Mouse (Mus musculus): Measurements from ENCODE around the gene Mcrip1. TPM values are rescaled to one million over a fixed set of nuclear protein-coding genes. Genes with fewer than 3 reads are reported as not detected.

Gene Mcrip1
- polyA plus RNA-seq, 1 experiment: 30.3 TPM

DNA sequence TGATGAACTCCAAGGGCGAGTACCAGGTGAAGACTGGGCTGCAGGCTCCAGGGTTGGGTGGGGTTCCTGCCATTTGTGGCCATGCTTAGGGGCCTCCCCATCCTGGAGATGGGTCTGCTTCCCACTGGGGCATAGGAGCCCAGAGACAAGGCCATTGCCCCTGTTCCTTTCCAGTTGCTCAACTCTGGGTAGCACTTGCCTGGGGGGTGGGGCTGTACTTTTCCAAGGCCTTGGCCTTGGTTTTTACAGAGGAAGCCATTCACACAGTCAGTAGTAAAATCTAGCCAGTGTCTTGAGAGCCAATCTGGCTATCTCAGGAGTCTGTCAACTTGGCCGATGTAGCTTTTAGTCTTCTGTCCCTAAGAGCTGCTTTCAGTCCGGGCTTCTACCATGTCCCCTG is 52.1 kb downstream of the Mcrip1 start:
- H3K27ac ChIP-seq (ENCODE audit: insufficient read depth, low read depth, low read length): no peak overlapping the region
- no peak overlapping the region for H3K4me3 ChIP-seq (ENCODE audit: low read depth, low read length)
- no peaks in the 10 kb centered on the region for H3K27me3 ChIP-seq (ENCODE audit: control insufficient read depth, insufficient read depth, low read length)
- WGBS: 87% methylated on average over 3 of the region's 3 CpGs
- peaks cover 53% of the 10 kb centered on the region for H3K36me3 ChIP-seq (ENCODE audit: control insufficient read depth, insufficient read depth, low read length)
- peaks cover 24% of the 10 kb centered on the region; the same call in 1 of the 2 replicates for H3K4me1 ChIP-seq (ENCODE audit: control insufficient read depth, insufficient read depth, insufficient read length, low read length)
- TF ChIP-seq CTCF (IDR thresholded peaks at IDR 0.05; ENCODE audit: extremely low read depth, insufficient read length, insufficient replicate concordance, low read depth, low read length) (no peak), POLR2A (IDR thresholded peaks at IDR 0.05; ENCODE audit: low read depth, low read length) (no peak)

DNA sequence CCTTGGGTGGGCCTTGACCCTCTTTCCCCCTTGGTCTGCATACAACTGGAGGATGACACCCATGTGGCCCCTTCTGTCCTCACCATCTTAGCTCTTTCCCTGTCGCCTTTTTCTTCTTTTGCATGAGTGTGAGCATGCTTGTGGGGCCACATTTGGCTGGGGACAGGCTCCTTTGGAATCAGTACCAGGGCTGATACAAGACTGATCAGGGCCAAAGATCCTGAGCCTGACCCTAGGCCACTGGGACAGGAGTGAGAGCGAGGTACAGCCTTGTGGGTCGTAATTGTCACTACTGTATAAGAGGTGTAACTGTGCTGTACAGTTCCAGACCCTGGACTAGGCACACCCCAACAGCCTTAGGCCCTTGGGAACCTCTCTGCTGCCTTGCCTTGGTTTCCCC is 55.6 kb downstream of the Mcrip1 start:
- WGBS: 59% methylated on average over 3 of the region's 3 CpGs
- Histone ChIP-seq H3K36me3 (ENCODE audit: control insufficient read depth, insufficient read depth, low read length) (peaks cover 48% of the 10 kb centered on the region), H3K4me3 (ENCODE audit: low read depth, low read length) (no peak overlapping the region; the same call in 1 of the 2 replicates), H3K27ac (ENCODE audit: insufficient read depth, low read depth, low read length) (no peak overlapping the region), H3K4me1 (ENCODE audit: control insufficient read depth, insufficient read depth, insufficient read length, low read length) (peaks cover 28% of the 10 kb centered on the region), H3K27me3 (ENCODE audit: control insufficient read depth, insufficient read depth, low read length) (no peaks in the 10 kb centered on the region)
- TF ChIP-seq POLR2A (IDR thresholded peaks at IDR 0.05; ENCODE audit: low read depth, low read length) (no peak), CTCF (IDR thresholded peaks at IDR 0.05; ENCODE audit: extremely low read depth, insufficient read length, insufficient replicate concordance, low read depth, low read length) (no peak)

GRCm38 (mm10) chr11:120493351-120493750 is 56.2 kb downstream of the Mcrip1 start:
- Histone ChIP-seq H3K36me3 (ENCODE audit: control insufficient read depth, insufficient read depth, low read length) (peaks cover 47% of the 10 kb centered on the region), H3K27ac (ENCODE audit: insufficient read depth, low read depth, low read length) (peak overlapping the region; percentile 78; the same call in 1 of the 2 replicates), H3K4me1 (ENCODE audit: control insufficient read depth, insufficient read depth, insufficient read length, low read length) (peaks cover 28% of the 10 kb centered on the region), H3K4me3 (ENCODE audit: low read depth, low read length) (peak overlapping the region; percentile 48), H3K27me3 (ENCODE audit: control insufficient read depth, insufficient read depth, low read length) (no peaks in the 10 kb centered on the region)
- WGBS: 10% methylated on average over 3 of the region's 3 CpGs
- TF ChIP-seq CTCF (IDR thresholded peaks at IDR 0.05; ENCODE audit: extremely low read depth, insufficient read length, insufficient replicate concordance, low read depth, low read length) (no peak), POLR2A (IDR thresholded peaks at IDR 0.05; ENCODE audit: low read depth, low read length) (no peak)

Other genes starting within 250 kb of the Mcrip1 start
- 927 and 1,318 TPM in 2 replicates for gene Actg1, start 201.2 kb downstream of the Mcrip1 start, polyA plus RNA-seq (2012; rRNA removed)
- gene Fscn2, start 188.2 kb downstream of the Mcrip1 start, polyA plus RNA-seq (2012; rRNA removed): not detected in 2 replicates
- gene Faap100, start 171.0 kb downstream of the Mcrip1 start, polyA plus RNA-seq (2012; rRNA removed): 32.0 and 49.2 TPM in 2 replicates
- gene Nploc4, start 112.0 kb downstream of the Mcrip1 start, polyA plus RNA-seq (2012; rRNA removed): 29.0 and 54.8 TPM in 2 replicates
- gene Tspan10, start 107.1 kb downstream of the Mcrip1 start, polyA plus RNA-seq (2012; rRNA removed): 0.15 and 0.60 TPM in 2 replicates
- gene Pde6g, start 96.2 kb downstream of the Mcrip1 start, polyA plus RNA-seq (2012; rRNA removed): 0.43 TPM in 2 replicates
- 16.6 and 23.6 TPM in 2 replicates for gene Oxld1, start 91.7 kb downstream of the Mcrip1 start, polyA plus RNA-seq (2012; rRNA removed)
- 3.6 and 4.4 TPM in 2 replicates for gene Ccdc137, start 91.6 kb downstream of the Mcrip1 start, polyA plus RNA-seq (2012; rRNA removed)
- 14.3 and 15.4 TPM in 2 replicates for gene Arl16, start 82.1 kb downstream of the Mcrip1 start, polyA plus RNA-seq (2012; rRNA removed)
- gene Mrpl12, start 65.1 kb downstream of the Mcrip1 start, polyA plus RNA-seq (2012; rRNA removed): 130 and 155 TPM in 2 replicates
- 298 and 416 TPM in 2 replicates for gene Slc25a10, start 57.9 kb downstream of the Mcrip1 start, polyA plus RNA-seq (2012; rRNA removed)
- gene Gcgr, start 19.0 kb downstream of the Mcrip1 start, polyA plus RNA-seq (2012; rRNA removed): 1.4 and 2.6 TPM in 2 replicates
- 0.51 TPM in 1 of 2 replicates, not detected in the other for gene Ppp1r27, start 1.4 kb upstream of the Mcrip1 start, polyA plus RNA-seq (2012; rRNA removed)
- 442 and 705 TPM in 2 replicates for gene P4hb, start 23.5 kb upstream of the Mcrip1 start, polyA plus RNA-seq (2012; rRNA removed)
- gene Arhgdia, start 31.9 kb upstream of the Mcrip1 start, polyA plus RNA-seq (2012; rRNA removed): 489 and 1,022 TPM in 2 replicates
- 12.0 and 24.0 TPM in 2 replicates for gene Alyref, start 48.6 kb upstream of the Mcrip1 start, polyA plus RNA-seq (2012; rRNA removed)
- gene Anapc11, start 48.7 kb upstream of the Mcrip1 start, polyA plus RNA-seq (2012; rRNA removed): 46.4 and 97.9 TPM in 2 replicates
- gene Npb, start 58.8 kb upstream of the Mcrip1 start, polyA plus RNA-seq (2012; rRNA removed): 0.98 and 7.2 TPM in 2 replicates
- 449 and 1,029 TPM in 2 replicates for gene Pcyt2, start 68.2 kb upstream of the Mcrip1 start, polyA plus RNA-seq (2012; rRNA removed)
- gene Sirt7, start 75.5 kb upstream of the Mcrip1 start, polyA plus RNA-seq (2012; rRNA removed): 99.1 and 147 TPM in 2 replicates
- gene Mafg, start 83.9 kb upstream of the Mcrip1 start, polyA plus RNA-seq (2012; rRNA removed): 24.8 and 33.6 TPM in 2 replicates
- gene Pycr1, start 94.0 kb upstream of the Mcrip1 start, polyA plus RNA-seq (2012; rRNA removed): 17.1 and 19.9 TPM in 2 replicates
- 0.39 and 1.0 TPM in 2 replicates for gene Myadml2, start 98.4 kb upstream of the Mcrip1 start, polyA plus RNA-seq (2012; rRNA removed)
- gene Notum, start 111.4 kb upstream of the Mcrip1 start, polyA plus RNA-seq (2012; rRNA removed): 0.67 and 0.99 TPM in 2 replicates
- gene Aspscr1, start 123.2 kb upstream of the Mcrip1 start, polyA plus RNA-seq (2012; rRNA removed): 86.9 and 138 TPM in 2 replicates
- gene Cenpx, start 164.0 kb upstream of the Mcrip1 start, polyA plus RNA-seq (2012; rRNA removed): 38.4 and 46.2 TPM in 2 replicates
- gene Lrrc45, start 164.2 kb upstream of the Mcrip1 start, polyA plus RNA-seq (2012; rRNA removed): 22.0 and 23.9 TPM in 2 replicates
- gene Rac3, start 171.7 kb upstream of the Mcrip1 start, polyA plus RNA-seq (2012; rRNA removed): 4.1 and 5.1 TPM in 2 replicates
- gene Dcxr, start 177.6 kb upstream of the Mcrip1 start, polyA plus RNA-seq (2012; rRNA removed): 102 and 127 TPM in 2 replicates
- gene Cbr2, start 182.4 kb upstream of the Mcrip1 start, polyA plus RNA-seq (2012; rRNA removed): 1.2 and 11.4 TPM in 2 replicates
- 1.4 and 58.5 TPM in 2 replicates for gene Hmga1b, start 213.1 kb upstream of the Mcrip1 start, polyA plus RNA-seq (2012; rRNA removed)
- gene Rfng, start 234.5 kb upstream of the Mcrip1 start, polyA plus RNA-seq (2012; rRNA removed): 41.0 and 90.5 TPM in 2 replicates
- 57.5 and 86.4 TPM in 2 replicates for gene Gps1, start 234.5 kb upstream of the Mcrip1 start, polyA plus RNA-seq (2012; rRNA removed)
- 24.1 and 29.0 TPM in 2 replicates for gene Dus1l, start 246.7 kb upstream of the Mcrip1 start, polyA plus RNA-seq (2012; rRNA removed)

Measured in small intestine, adult 2 months (tissue).